Mouse (Mus musculus): ENCODE measurements at regions not wholly inside any gene's neighbourhood (a gene's known extent, or its start where the extent isn't known, plus 50 kb on each side); places are given as distances from the start of the nearest gene placed in this dataset.

GRCm38 (mm10) chr7:70699391-70699790 is 332.9 kb upstream of the Nr2f2 start:
- no peaks in the 10 kb centered on the region for H3K36me3 ChIP-seq (ENCODE audit: insufficient read depth, low read length)
- TF ChIP-seq NANOG (IDR thresholded peaks at IDR 0.05; ENCODE audit: borderline replicate concordance, low read length), result no peak
- no peak for TF ChIP-seq POU5F1 (IDR thresholded peaks at IDR 0.05; ENCODE audit: borderline replicate concordance, low read length)
- TF ChIP-seq CTCF (conservative IDR thresholded peaks at IDR 0.05; ENCODE audit: low read length), result no peak
- no peaks in the 10 kb centered on the region for H3K9me3 ChIP-seq (ENCODE audit: low read length)
- H3K27me3 ChIP-seq (ENCODE audit: insufficient read depth, low read length), result no peaks in the 10 kb centered on the region
- no peaks in the 10 kb centered on the region for H3K4me1 ChIP-seq (replicated peaks; ENCODE audit: low read depth, low read length)
- no peak overlapping the region for H3K4me3 ChIP-seq (replicated peaks; ENCODE audit: low read length)

GRCm38 (mm10) chr7:70698986-70699385 is 332.5 kb upstream of the Nr2f2 start:
- no peak for TF ChIP-seq NANOG (IDR thresholded peaks at IDR 0.05; ENCODE audit: borderline replicate concordance, low read length)
- TF ChIP-seq CTCF (conservative IDR thresholded peaks at IDR 0.05; ENCODE audit: low read length), result no peak
- no peak for TF ChIP-seq POU5F1 (IDR thresholded peaks at IDR 0.05; ENCODE audit: borderline replicate concordance, low read length)
- Histone ChIP-seq H3K36me3 (ENCODE audit: insufficient read depth, low read length) (no peaks in the 10 kb centered on the region), H3K4me1 (replicated peaks; ENCODE audit: low read depth, low read length) (no peaks in the 10 kb centered on the region), H3K9me3 (ENCODE audit: low read length) (no peaks in the 10 kb centered on the region), H3K4me3 (replicated peaks; ENCODE audit: low read length) (no peak overlapping the region), H3K27me3 (ENCODE audit: insufficient read depth, low read length) (no peaks in the 10 kb centered on the region)

GRCm38 (mm10) chr7:70692160-70692559 is 325.6 kb upstream of the Nr2f2 start:
- Histone ChIP-seq H3K4me1 (replicated peaks; ENCODE audit: low read depth, low read length) (no peaks in the 10 kb centered on the region), H3K4me3 (replicated peaks; ENCODE audit: low read length) (no peak overlapping the region), H3K27me3 (ENCODE audit: insufficient read depth, low read length) (no peaks in the 10 kb centered on the region), H3K9me3 (ENCODE audit: low read length) (no peaks in the 10 kb centered on the region), H3K36me3 (ENCODE audit: insufficient read depth, low read length) (no peaks in the 10 kb centered on the region)
- TF ChIP-seq POU5F1 (IDR thresholded peaks at IDR 0.05; ENCODE audit: borderline replicate concordance, low read length) (no peak), NANOG (IDR thresholded peaks at IDR 0.05; ENCODE audit: borderline replicate concordance, low read length) (no peak), CTCF (conservative IDR thresholded peaks at IDR 0.05; ENCODE audit: low read length) (no peak)

- H3K4me3 ChIP-seq (replicated peaks; ENCODE audit: low read length), result no peak overlapping the region
- no peaks in the 10 kb centered on the region for H3K27me3 ChIP-seq (ENCODE audit: insufficient read depth, low read length)
- TF ChIP-seq POU5F1 (IDR thresholded peaks at IDR 0.05; ENCODE audit: borderline replicate concordance, low read length) (no peak), CTCF (conservative IDR thresholded peaks at IDR 0.05; ENCODE audit: low read length) (no peak), NANOG (IDR thresholded peaks at IDR 0.05; ENCODE audit: borderline replicate concordance, low read length) (no peak)
- H3K4me1 ChIP-seq (replicated peaks; ENCODE audit: low read depth, low read length), result no peaks in the 10 kb centered on the region
- no peaks in the 10 kb centered on the region for H3K36me3 ChIP-seq (ENCODE audit: insufficient read depth, low read length)
- no peaks in the 10 kb centered on the region for H3K9me3 ChIP-seq (ENCODE audit: low read length)
Measured at GRCm38 (mm10) chr7:70690845-70691244, 324.3 kb upstream of the Nr2f2 start.

- Histone ChIP-seq H3K27me3 (ENCODE audit: insufficient read depth, low read length) (no peaks in the 10 kb centered on the region), H3K36me3 (ENCODE audit: insufficient read depth, low read length) (no peaks in the 10 kb centered on the region), H3K4me1 (replicated peaks; ENCODE audit: low read depth, low read length) (no peaks in the 10 kb centered on the region), H3K4me3 (replicated peaks; ENCODE audit: low read length) (no peak overlapping the region), H3K9me3 (ENCODE audit: low read length) (no peaks in the 10 kb centered on the region)
- no peak for TF ChIP-seq POU5F1 (IDR thresholded peaks at IDR 0.05; ENCODE audit: borderline replicate concordance, low read length)
- no peak for TF ChIP-seq NANOG (IDR thresholded peaks at IDR 0.05; ENCODE audit: borderline replicate concordance, low read length)
- TF ChIP-seq CTCF (conservative IDR thresholded peaks at IDR 0.05; ENCODE audit: low read length), result no peak
Measured at GRCm38 (mm10) chr7:70669065-70669464, 302.5 kb upstream of the Nr2f2 start.

GRCm38 (mm10) chr7:70660162-70660561 is 293.6 kb upstream of the Nr2f2 start:
- peaks cover 2% of the 10 kb centered on the region; the same call in 1 of the 2 replicates for H3K9me3 ChIP-seq (ENCODE audit: low read length)
- no peaks in the 10 kb centered on the region for H3K27me3 ChIP-seq (ENCODE audit: insufficient read depth, low read length)
- H3K4me1 ChIP-seq (replicated peaks; ENCODE audit: low read depth, low read length), result no peaks in the 10 kb centered on the region
- H3K36me3 ChIP-seq (ENCODE audit: insufficient read depth, low read length), result no peaks in the 10 kb centered on the region
- no peak overlapping the region for H3K4me3 ChIP-seq (replicated peaks; ENCODE audit: low read length)
- TF ChIP-seq NANOG (IDR thresholded peaks at IDR 0.05; ENCODE audit: borderline replicate concordance, low read length), result no peak
- TF ChIP-seq CTCF (conservative IDR thresholded peaks at IDR 0.05; ENCODE audit: low read length), result no peak
- no peak for TF ChIP-seq POU5F1 (IDR thresholded peaks at IDR 0.05; ENCODE audit: borderline replicate concordance, low read length)

GRCm38 (mm10) chr7:70649760-70650377 is 283.3 kb upstream of the Nr2f2 start:
- Histone ChIP-seq H3K9me3 (ENCODE audit: low read length) (no peaks in the 10 kb centered on the region), H3K4me1 (replicated peaks; ENCODE audit: low read depth, low read length) (no peaks in the 10 kb centered on the region), H3K4me3 (replicated peaks; ENCODE audit: low read length) (no peak overlapping the region), H3K36me3 (ENCODE audit: insufficient read depth, low read length) (no peaks in the 10 kb centered on the region), H3K27me3 (ENCODE audit: insufficient read depth, low read length) (no peaks in the 10 kb centered on the region)
- no peak for TF ChIP-seq POU5F1 (IDR thresholded peaks at IDR 0.05; ENCODE audit: borderline replicate concordance, low read length)
- no peak for TF ChIP-seq NANOG (IDR thresholded peaks at IDR 0.05; ENCODE audit: borderline replicate concordance, low read length)
- no peak for TF ChIP-seq CTCF (conservative IDR thresholded peaks at IDR 0.05; ENCODE audit: low read length)

GRCm38 (mm10) chr7:70646801-70647200 is 280.3 kb upstream of the Nr2f2 start:
- H3K9me3 ChIP-seq (ENCODE audit: low read length), result no peaks in the 10 kb centered on the region
- no peaks in the 10 kb centered on the region for H3K27me3 ChIP-seq (ENCODE audit: insufficient read depth, low read length)
- H3K36me3 ChIP-seq (ENCODE audit: insufficient read depth, low read length), result no peaks in the 10 kb centered on the region
- no peaks in the 10 kb centered on the region for H3K4me1 ChIP-seq (replicated peaks; ENCODE audit: low read depth, low read length)
- TF ChIP-seq NANOG (IDR thresholded peaks at IDR 0.05; ENCODE audit: borderline replicate concordance, low read length) (no peak), POU5F1 (IDR thresholded peaks at IDR 0.05; ENCODE audit: borderline replicate concordance, low read length) (no peak), CTCF (conservative IDR thresholded peaks at IDR 0.05; ENCODE audit: low read length) (no peak)
- H3K4me3 ChIP-seq (replicated peaks; ENCODE audit: low read length), result no peak overlapping the region

All from E14TG2a.4 (cell line).